Mouse (Mus musculus): Measurements from ENCODE around the gene Slc35a3.
"Not testable (repeated sequence)": the region's sequence is repeated elsewhere in the genome, so short reads cannot be mapped to it uniquely, and the experiment has no call there.

The Slc35a3 gene

DNA sequence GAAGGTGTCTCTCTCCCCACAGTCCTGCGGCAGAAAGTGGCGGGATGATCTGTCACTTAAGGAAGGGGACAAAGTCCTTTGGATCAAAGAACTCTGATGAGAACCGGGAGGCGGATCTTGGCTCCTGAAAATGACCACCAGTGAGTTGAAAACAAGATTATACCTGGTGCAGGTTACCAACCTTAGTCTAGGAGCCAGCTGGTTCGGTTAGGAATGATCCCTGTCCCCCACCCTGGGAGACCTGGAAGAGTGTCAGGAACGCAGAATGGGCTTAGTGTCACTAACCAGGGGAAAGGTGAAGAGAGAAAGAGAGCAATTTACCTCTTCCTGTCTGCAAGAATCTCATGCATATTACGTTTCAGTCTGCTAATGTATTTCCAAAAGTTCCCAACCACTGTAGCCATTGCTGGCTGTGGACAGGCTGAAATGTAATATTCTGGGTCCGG lies at the start of gene Slc35a3:
Slc35a3 (minus strand) TSS at position 396 of the 446 bp plus-strand sequence.
- peak in 1 of 2 experiments; percentile 61 for DNase-seq

DNA sequence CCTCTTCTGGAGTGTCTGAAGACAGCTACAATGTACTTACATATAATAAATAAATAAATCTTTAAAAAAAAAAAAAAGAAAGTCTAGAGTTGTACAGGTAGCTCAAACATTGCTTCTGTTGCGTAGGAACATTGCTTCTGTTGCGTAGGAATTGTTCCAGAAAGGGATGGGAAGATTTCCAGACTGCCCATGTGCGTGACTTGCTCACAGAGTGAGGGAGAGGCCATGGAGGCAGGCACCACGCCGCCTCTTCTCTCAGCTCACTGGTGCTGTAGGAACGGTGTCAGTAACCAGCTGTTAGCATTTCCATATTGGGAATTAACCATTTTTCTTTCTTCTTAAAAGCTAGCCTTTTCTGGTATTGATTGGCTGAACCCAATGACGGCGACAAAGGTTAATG lies 40.2 kb upstream of the Slc35a3 start:
- DNase-seq, result no peak

DNA sequence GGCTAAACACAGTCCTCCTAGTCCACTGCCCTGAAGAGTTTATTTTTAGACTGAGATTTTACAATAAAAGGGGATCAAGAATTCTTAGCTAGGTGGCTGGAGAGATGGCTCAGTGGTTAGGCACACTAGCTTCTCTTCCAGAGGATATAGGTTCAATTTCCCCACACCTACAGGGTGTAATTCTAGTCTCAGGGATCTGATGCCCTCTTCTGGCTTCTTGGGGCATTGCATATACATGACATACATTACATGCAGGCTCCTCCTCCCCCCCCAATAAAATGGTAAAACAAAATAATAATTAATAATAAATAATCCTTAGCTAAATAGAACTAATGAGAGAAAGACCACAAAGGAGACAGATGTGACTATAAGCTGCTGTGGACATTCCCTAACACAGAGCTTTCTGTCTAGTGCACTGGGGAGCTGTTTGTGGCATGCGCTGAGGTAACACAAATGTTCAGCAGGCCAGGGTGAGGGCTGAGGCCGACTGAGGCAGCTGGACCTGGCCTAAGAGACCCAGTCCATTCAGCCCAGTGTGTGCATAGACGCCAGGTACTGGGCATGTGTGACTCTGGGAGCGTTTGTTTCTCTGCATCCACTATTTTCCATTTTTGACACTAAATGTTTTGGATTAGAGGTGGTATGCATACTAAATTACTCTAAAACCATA lies 38.7 kb upstream of the Slc35a3 start:
- DNase-seq, result peak in 1 of 2 experiments; percentile 73

GRCm38 (mm10) chr3:116748391-116749170 lies 36.0 kb upstream of the Slc35a3 start:
- peak in 1 of 2 experiments; percentile 69 for DNase-seq

DNA sequence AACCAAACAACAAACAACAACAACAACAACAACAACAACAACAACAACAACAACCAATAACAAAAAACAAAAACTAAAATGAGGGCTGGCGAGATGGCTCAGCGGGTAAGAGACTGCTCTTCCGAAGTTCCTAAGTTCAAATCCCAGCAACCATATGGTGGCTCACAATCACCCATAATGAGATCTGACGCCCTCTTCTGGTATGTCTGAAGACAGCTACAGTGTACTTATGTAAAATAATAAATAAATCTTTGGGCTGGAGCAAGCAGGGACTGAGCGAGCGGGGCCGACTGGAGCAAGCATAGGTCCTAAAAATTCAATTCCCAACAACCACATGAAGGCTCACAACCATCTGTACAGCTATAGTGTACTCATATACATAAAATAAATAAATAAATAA lies 35.0 kb upstream of the Slc35a3 start:
- DNase-seq, result not testable (repeated sequence)

- DNase-seq, result no peak
Measured at GRCm38 (mm10) chr3:116740963-116741362, 28.3 kb upstream of the Slc35a3 start.

DNA sequence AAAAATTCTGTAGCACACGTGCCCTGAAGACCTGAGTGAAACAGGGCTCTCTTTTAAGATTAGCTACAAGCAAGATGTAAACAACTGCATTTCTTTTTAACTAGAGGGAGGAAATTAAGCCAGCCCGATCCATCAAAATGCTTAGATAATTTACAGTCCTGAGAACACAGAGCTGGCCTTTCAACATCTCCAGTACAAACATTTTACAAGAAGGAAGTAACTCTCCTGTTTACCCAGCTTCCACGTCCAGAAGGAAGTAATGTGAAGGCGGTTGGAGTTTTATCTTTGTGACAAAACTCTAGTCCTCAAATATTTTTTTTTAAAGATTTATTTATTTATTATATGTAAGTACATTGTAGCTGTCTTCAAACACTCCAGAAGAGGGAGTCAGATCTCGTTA lies 27.5 kb upstream of the Slc35a3 start:
- no peak for DNase-seq

DNA sequence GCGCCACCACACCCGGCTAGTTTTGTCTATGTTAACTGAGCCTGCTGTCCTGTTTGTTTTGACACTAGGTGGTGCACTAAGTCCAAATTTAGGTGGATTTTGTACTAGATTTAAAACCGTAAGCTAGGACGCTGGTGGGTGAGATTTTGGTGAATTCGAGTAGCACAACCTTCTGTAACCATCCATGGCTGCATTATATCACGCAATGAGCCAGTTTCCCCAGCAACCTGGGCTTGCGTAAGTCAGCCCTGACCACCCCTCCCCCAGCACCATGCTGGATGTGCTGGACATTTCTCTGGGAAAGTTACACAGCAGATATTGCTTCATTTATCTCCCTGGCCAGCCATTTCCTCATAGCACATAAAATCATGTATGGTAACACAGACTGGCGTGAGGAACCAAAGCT lies 24.7 kb upstream of the Slc35a3 start:
- DNase-seq, result no peak

- no peak for DNase-seq
Measured at GRCm38 (mm10) chr3:116729483-116730174, 17.0 kb upstream of the Slc35a3 start.

GRCm38 (mm10) chr3:116726807-116727206 lies 14.2 kb upstream of the Slc35a3 start:
- no peak for DNase-seq

DNA sequence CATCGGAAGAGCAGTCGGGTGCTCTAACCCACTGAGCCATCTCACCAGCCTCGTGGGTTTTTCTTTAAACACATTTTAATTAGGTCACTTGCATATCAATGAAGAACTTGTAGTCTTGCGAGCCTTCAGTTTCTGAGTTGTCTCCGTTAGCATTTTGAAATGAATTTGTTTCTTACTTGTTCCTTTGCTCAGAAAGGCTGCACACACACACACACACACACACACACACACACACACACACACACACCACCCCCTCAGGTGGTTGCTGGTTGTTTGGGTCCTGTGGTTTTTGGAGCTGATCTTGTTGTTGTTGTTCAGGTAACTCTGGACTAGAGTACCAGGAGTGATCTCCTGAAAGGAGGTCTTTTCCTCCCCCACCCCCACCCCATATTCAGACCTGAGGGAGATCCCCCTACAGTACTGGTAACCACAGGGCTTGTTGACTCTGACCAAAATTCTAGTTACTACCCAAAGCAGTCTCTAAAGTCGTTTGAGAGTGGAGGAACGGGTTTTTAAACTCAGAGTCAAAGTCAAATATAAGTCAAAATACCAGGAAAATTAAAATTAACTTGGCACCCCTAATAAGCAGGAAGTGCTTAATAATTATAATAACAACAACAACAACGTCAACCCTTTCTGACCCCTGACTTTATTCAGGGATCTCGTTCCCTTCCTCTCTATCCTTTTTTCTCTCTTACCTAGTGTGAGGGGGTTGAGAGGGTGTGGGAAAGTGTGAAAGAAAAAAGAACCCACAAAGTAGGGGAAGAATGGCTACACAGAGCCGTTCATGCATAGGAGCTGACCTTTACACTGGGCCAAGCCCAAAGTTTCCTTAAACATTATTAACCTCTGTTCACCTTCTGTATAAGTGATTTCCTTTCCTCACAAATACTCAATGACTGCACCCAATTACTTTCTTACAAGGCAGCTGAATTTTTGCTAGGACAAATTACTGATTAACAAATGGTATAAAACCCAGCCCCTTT lies 11.2 kb upstream of the Slc35a3 start:
- no peak for DNase-seq

DNA sequence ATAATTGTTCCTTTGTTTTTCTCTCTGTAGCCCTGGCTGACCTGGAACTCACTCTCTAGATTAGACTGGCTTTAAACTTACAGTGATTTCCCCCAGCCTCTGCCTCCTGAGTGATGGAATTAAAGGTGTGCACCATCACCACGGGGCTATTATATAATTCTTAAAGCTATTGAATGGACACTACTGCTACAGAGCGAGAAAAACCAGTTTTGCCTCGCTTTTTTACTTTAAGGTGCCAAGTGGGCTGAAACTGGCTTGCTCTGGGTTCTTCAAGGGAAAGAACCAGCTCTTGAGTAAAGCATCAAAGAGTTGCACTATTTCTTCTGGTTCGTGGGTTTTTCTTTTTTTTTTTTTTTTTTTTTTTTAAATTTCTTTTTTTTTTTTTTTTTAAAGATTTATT lies 10.3 kb upstream of the Slc35a3 start:
- DNase-seq, result no peak

DNA sequence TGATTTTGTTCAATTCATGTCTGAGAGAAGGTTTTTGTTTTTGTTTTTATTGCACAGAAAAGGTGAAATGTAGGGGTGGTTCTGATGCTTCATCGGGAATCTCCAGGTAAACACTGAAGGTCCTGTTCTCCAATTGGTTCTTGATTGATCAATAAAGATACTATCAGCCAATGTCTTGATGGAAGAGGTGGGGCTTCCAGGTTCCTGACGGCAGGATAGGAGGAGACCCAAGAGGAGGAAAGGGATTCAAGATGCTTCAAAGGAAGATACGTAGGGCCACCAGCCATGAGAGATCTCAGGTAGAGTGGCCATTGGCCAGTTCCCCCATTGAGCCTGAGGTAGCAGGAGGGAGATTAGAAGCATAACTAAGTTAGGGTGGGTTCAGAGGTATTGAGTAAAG lies 6.3 kb upstream of the Slc35a3 start:
- no peak for DNase-seq

DNA sequence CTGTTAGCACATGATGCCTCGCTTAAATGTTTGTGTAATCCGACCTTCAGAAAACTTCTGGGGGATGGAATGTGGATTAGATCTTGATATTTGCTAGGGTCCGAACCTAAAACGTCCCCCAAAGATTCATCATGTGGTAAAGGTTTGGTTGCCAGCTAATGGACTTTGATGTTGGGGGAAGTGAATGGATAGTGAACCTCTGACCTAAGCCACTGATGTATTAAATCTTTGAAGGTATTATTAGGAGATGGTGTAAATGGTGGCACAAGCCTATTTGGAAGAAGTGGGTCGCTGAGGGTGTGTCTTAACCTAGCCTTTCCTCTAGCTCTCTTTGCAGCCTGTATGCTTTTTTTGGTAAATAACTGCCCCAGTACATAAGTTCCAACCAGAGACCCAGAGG lies 400 bp upstream of the Slc35a3 start:
- no peak for DNase-seq

DNA sequence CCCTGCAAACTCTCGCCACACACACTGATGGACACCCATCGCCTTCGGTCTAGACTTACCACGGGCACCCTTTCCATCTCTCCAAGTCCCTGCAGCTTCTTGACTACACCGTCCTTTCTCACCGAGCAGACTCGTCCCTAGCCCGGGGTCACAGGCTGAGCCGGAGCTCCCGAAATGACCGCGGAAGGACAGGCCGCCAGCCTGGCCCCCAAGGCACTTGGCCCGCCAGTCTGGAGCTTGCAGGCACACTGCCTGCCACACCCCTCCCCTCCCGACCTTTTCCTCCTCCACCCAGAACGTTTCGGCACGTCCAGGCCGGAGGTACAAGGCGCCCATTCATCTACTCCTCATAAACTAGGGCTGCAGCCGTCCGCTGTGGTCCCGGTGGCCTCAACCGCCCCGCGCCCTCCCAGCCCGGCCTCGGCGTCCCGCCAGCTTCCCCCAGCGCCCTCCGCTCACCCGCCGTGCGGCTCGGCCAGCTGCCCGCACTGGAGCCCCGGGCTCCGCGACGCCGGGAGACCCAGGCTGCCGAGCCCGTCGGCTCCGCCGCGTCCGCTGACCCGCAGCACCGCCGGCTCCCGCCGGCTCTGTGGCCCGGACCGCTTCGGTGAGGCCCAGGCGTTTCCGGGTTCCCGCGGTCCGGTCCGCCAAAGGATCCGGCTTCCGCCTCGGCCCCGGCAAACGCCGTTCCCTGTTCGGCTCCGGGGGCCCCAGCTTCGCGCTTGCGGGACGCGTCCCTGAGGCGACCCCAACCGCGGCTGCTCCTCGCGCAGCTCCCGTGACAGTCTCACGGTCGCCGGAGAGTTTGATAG lies 801 bp downstream of the Slc35a3 start:
- DNase-seq, result peak; percentile 73 to 90

GRCm38 (mm10) chr3:116710941-116711340 lies 1.7 kb downstream of the Slc35a3 start:
- DNase-seq, result no peak

DNA sequence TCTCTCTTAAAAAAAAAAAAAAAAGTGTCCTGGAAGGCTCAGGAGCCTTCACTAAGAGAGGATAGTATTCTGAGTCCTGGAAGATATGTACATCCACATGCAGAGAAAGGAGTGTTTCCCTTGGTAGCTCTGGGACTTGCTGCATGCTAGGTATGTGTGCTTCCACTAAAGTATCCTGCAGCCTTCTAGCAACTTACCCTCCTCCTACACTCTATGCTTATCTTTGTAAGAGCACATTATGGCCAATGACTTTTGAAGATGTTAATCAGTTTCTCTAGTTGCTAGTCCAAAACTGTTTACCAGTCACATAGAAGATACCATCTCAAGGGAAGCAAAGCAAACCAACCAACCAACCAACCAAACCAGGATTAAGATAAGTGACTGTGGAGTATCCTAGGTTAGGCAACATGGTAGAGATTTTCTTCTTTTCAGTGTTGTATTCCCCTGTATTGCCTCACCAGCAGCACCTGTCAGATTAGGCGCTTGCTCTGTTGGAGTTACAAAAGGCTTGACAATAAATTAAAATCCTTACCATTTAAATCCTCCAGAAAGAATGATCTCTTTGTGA lies 6.9 kb downstream of the Slc35a3 start:
- DNase-seq, result no peak

DNA sequence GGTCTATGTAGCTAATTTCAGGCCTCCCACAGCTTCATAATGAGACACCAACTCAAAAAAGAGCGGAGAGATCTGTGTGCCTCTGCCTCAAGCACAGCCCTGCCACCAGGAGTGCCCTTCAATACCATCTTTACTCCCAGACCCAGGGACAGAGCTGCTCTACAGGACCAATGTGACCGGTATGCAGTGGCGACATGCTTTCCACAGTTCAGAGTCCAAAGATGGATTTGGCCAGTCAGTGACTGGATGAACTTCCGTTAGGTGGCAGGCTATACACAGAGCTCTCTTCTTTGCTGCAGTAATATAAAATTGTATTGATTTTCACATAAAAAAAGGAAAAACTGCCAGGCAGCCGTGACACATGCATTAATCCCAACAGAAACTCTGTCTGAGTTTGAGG lies 8.8 kb downstream of the Slc35a3 start:
- peak; percentile 8 to 36 for DNase-seq

DNA sequence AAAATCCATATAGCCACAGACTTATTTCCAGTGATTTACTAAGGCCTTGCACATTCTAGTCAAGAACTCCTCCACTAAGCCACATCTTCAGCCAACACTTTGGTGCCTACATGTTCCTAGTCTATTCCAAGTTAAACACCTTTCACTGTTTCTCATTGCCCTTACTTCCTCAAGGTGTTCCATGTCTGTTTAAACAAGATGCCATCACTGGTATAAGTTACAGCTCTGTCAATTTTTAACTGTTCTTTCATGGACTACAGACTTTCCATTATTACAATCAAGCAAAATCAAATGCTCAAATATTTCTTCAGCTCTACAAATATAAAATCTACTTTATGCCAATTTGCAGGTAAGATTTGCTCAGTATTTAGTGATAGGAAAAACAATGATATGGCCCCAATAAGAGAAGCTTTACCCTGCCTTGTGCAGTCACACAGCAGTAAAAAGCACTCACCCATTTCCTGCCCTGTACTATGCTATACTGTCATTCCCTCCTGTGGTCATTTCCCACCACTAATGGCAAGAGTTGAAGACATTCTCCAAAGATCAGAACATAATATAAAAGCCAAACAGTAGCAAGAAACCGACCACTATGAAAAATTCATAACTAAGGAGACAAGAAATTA lies 9.9 kb downstream of the Slc35a3 start:
- no peak for DNase-seq

DNA sequence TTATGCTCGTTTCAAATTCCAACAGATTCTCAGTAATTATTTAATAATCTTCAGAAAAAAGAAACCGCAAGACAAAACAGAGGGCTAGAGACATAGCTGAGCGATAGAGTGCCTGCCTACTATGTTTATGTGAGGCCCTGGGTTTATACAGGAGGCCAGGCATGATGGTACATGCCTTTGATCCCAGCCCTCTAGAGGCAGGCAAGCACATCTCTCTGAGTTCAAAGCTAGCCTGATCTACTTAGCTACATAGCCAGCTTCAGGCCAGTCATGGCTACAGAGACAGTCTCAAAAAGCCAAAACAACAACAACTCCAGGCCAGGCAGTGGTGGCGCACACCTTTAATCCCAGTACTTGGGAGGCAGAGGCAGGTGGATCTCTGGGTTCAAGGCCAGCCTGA lies 11.0 kb downstream of the Slc35a3 start:
- no peak for DNase-seq

- DNase-seq, result no peak
Measured at GRCm38 (mm10) chr3:116698786-116699185, 13.8 kb downstream of the Slc35a3 start.
